8 mouse cellular contexts compared by ENCODE assay signal in the genomic region with DNA sequence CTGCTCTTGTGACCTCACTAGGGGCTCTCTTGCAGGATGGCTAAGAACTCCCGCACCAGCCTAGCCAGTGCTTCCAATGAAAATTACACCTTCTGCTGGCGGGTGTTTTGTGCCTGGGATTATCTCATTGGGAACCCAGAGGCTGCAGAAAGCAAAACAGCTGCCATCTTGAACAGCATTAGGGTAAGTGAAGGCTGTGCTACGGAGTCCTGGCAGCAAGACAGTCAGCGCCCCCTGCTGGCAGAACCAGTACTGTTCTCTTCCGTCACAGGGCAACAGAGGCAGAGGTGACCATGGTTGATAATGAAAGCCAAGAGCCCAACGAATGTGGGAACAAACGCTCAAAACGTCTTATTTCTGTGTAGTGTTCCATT. TPM values are rescaled to one million over a fixed set of nuclear protein-coding genes. Genes with fewer than 3 reads are reported as not detected.
A peak's percentile ranks its signal among the peaks of the same experiment; 100 is the strongest.
DNase-seq lines count a peak whose midpoint lies in the region; ATAC-seq and TF ChIP-seq lines count a peak whose summit lies in the region.

No protein-coding gene starts in this region.

- ATAC-seq in forebrain, embryonic 11.5 days (replicated peaks; ENCODE audit: low FRiP score): no peak
- no peak for ATAC-seq in forebrain, embryonic 16.5 days
- peak; percentile 47; the same call in 1 of the 2 replicates for ATAC-seq in intestine, postnatal 0 days

- DNase-seq in forebrain, embryonic 11.5 days (ENCODE audit: low spot score): peak; percentile 78
- peak; percentile 67 for DNase-seq in 416B (ENCODE audit: low read depth)
- DNase-seq in adrenal gland, postnatal 10 days: peak; percentile 65
- DNase-seq in embryo, embryonic 9.5 days (ENCODE audit: extremely low spot score): peak; percentile 39
- DNase-seq in lung, postnatal 14 days: peak; percentile 63
- peak; percentile 33 to 56 for DNase-seq in spleen, postnatal 14 days (ENCODE audit: low spot score in 2 of 2)

- TF ChIP-seq CTCF in intestine, postnatal 0 days (IDR thresholded peaks at IDR 0.05; ENCODE audit: low read depth): peak; percentile 78

- WGBS in forebrain, embryonic 11.5 days: 55% methylated on average over 8 of the region's 8 CpGs
- 54% methylated on average over 8 of the region's 8 CpGs for WGBS in forebrain, embryonic 16.5 days
- 65% methylated on average over 8 of the region's 8 CpGs for WGBS in intestine, postnatal 0 days

- no peaks in the 10 kb centered on the region for H3K9me3 ChIP-seq in forebrain, embryonic 11.5 days (ENCODE audit: control insufficient read depth, low read length)
- no peaks in the 10 kb centered on the region for H3K9me3 ChIP-seq in forebrain, embryonic 16.5 days (ENCODE audit: control insufficient read depth, low read length)
- H3K9me3 ChIP-seq in intestine, postnatal 0 days (ENCODE audit: control insufficient read depth): no peaks in the 10 kb centered on the region

- no peaks in the 10 kb centered on the region for H3K27me3 ChIP-seq in forebrain, embryonic 11.5 days (ENCODE audit: control insufficient read depth, insufficient read depth, low read length)
- no peaks in the 10 kb centered on the region for H3K27me3 ChIP-seq in forebrain, embryonic 16.5 days (replicated peaks; ENCODE audit: control insufficient read depth, insufficient read depth, low read length)
- no peaks in the 10 kb centered on the region for H3K27me3 ChIP-seq in intestine, postnatal 0 days (replicated peaks; ENCODE audit: control insufficient read depth, insufficient read depth, low read length)

- no peak overlapping the region for H3K4me2 ChIP-seq in forebrain, embryonic 11.5 days (ENCODE audit: low read depth, low read length, severe bottlenecking)
- H3K4me2 ChIP-seq in forebrain, embryonic 16.5 days (ENCODE audit: low read length): no peak overlapping the region
- no peak overlapping the region for H3K4me2 ChIP-seq in intestine, postnatal 0 days (replicated peaks; ENCODE audit: low read depth)

- H3K4me3 ChIP-seq in forebrain, embryonic 11.5 days (ENCODE audit: low read depth, low read length): no peak overlapping the region
- no peak overlapping the region for H3K4me3 ChIP-seq in forebrain, embryonic 16.5 days (replicated peaks; ENCODE audit: low read length)
- H3K4me3 ChIP-seq in intestine, postnatal 0 days (ENCODE audit: low read depth, low read length): no peak overlapping the region

- no peaks in the 10 kb centered on the region for H3K36me3 ChIP-seq in forebrain, embryonic 11.5 days (ENCODE audit: control insufficient read depth, insufficient read depth, low read length)
- H3K36me3 ChIP-seq in forebrain, embryonic 16.5 days (ENCODE audit: control insufficient read depth, insufficient read depth): no peaks in the 10 kb centered on the region
- H3K36me3 ChIP-seq in intestine, postnatal 0 days (ENCODE audit: control insufficient read depth, insufficient read depth): no peaks in the 10 kb centered on the region

- H3K9ac ChIP-seq in forebrain, embryonic 11.5 days (ENCODE audit: low read length): no peak overlapping the region
- no peak overlapping the region for H3K9ac ChIP-seq in forebrain, embryonic 16.5 days (replicated peaks; ENCODE audit: low read depth, low read length)
- no peak overlapping the region for H3K9ac ChIP-seq in intestine, postnatal 0 days (ENCODE audit: low read depth, low read length)

- no peak overlapping the region for H3K27ac ChIP-seq in forebrain, embryonic 11.5 days (ENCODE audit: low read depth, low read length)
- no peak overlapping the region for H3K27ac ChIP-seq in forebrain, embryonic 16.5 days (ENCODE audit: low read length)
- no peak overlapping the region for H3K27ac ChIP-seq in intestine, postnatal 0 days (ENCODE audit: low read depth, low read length)

- H3K4me1 ChIP-seq in forebrain, embryonic 11.5 days (replicated peaks; ENCODE audit: control insufficient read depth, insufficient read depth, low read length): no peaks in the 10 kb centered on the region
- no peaks in the 10 kb centered on the region for H3K4me1 ChIP-seq in forebrain, embryonic 16.5 days (replicated peaks; ENCODE audit: control insufficient read depth, insufficient read depth, low read length)
- H3K4me1 ChIP-seq in intestine, postnatal 0 days (replicated peaks; ENCODE audit: control insufficient read depth, insufficient read depth, low read length): 0 out of 2 replicates have a peak, but pooled peaks cover 8% of the 10 kb centered on the region

RNA-seq across cellular contexts. Expression of gene Tmc3, which starts 15.2 kb away (rescaled TPM):
- 0.15 and 0.17 TPM in 2 replicates for polyA plus RNA-seq in forebrain, embryonic 11.5 days (2014; fragmentation: Nextera tagmentation; extraction: Ambion mirVana)
- 0.22 and 0.23 TPM in 2 replicates for polyA plus RNA-seq in forebrain, embryonic 16.5 days (2015; fragmentation: Nextera tagmentation; extraction: Ambion mirVana)
- 1 to 10 TPM in 1 of 2 experiments, under 1 TPM in 1; 0.72 to 1.5 TPM for total RNA-seq in adrenal gland, postnatal 10 days (2021)
- 1.1 and 1.4 TPM in 2 replicates for polyA plus RNA-seq in intestine, postnatal 0 days (2015; fragmentation: Nextera tagmentation; extraction: Ambion mirVana)

RNA-seq across cellular contexts. Expression of gene Stard5, which starts 31.9 kb away (rescaled TPM):
- 10.6 and 11.2 TPM in 2 replicates for polyA plus RNA-seq in forebrain, embryonic 11.5 days (2014; fragmentation: Nextera tagmentation; extraction: Ambion mirVana)
- 7.2 and 8.3 TPM in 2 replicates for polyA plus RNA-seq in forebrain, embryonic 16.5 days (2015; fragmentation: Nextera tagmentation; extraction: Ambion mirVana)
- total RNA-seq in adrenal gland, postnatal 10 days (2021): 10 to 100 TPM; 30.1 to 35.2 TPM
- 67.6 and 73.2 TPM in 2 replicates for polyA plus RNA-seq in intestine, postnatal 0 days (2015; fragmentation: Nextera tagmentation; extraction: Ambion mirVana)
